Mouse (Mus musculus): Measurements from ENCODE around the gene Fam207a.

The Fam207a gene

DNA sequence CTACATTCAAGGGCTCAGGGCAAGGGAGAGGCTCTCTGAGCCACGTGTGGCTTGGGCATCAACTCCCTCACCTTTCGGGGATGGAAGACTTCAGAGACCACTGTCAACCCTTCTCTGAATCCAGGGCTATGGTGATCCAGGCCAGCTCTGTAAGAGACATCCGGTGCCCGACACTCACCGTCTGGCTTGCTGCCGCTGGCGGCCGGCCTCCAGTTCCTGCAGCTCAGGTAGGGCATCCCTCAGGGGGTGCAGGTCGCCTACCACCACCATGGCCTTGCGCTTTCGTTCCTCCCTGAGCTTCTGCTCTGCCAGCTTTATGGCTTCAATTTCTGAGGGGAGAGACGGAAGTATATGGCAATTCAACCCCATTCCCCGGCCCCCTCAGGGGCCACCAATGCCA, 18.4 kb downstream of the Fam207a start:
- DNase-seq = no peak

DNA sequence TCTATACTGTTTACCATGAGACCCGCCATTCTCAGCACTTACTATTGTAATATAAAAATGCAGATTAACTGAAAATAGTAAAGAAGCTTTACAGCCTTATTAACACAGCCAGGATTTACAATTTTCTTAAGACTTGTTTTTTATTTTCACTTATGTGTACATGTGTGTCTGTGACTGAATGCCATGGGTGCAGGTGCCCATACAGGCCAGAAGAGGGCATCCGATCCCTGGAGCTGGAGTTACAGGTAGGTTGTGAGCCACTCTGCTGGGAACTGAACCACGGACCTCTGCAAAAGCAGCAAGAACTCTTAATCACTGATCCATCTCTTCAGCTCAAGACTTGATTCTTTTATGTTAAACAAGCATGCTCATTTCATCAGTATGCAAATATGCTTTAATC, 22.7 kb downstream of the Fam207a start:
- no peak for DNase-seq

DNA sequence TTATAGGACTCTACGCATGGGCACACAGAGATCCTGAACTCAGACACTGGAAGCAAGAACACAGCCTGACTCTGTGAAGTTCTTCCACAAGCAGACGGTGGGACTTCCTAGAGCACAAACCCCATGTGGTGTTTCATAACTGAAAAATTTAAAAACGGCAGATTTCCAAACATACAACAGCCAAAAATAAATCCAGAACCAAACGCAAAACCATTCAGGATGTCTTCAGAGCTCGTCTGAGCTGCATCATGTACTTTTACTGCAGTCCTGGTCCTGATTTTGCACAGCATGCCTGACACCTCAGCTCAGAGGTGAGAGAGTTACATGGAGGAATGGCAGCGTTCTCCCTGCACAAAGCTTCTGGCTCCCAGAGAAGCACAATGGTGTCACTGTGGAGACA, 24.0 kb downstream of the Fam207a start:
- no peak for DNase-seq

DNA sequence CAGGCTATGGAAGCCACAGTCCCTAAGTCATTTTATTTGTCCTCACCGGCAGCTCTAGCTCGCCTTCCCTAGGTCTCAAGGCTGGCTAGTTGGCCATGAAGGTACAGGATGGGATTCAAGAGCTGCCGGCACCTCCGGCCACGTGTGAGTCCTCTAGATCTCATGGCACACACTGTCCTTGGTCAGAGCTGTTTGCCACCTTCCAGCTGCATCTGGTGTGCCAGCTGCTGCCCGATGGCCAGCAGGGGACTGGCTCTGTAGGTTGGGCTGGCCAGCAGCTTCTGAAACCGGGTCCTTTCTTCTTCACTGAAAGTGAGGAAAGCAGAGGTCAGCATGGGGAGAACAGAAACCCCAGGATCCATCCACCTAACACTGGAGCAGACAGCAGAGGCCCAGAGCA, 27.4 kb downstream of the Fam207a start:
- no peak for DNase-seq

DNA sequence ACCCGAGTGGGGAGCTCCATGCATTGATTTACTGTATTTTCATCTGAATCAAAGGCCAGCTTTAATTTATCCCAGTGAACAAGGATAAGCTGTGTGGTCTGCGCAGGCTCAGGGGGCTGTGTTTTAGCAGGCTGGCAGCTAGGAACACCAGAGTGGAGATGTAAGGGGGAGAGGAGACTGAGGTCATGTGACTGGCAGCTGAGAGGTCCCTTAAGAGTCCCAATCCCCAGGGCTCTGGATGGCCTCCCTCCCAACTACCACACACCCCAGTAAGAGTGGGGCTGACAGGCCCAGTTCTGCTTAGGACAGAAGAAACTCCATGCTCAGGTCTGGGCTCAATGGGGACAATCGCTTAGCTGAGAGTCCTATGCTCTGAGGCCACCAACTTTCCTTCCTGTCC, 29.8 kb downstream of the Fam207a start:
- DNase-seq = no peak

DNA sequence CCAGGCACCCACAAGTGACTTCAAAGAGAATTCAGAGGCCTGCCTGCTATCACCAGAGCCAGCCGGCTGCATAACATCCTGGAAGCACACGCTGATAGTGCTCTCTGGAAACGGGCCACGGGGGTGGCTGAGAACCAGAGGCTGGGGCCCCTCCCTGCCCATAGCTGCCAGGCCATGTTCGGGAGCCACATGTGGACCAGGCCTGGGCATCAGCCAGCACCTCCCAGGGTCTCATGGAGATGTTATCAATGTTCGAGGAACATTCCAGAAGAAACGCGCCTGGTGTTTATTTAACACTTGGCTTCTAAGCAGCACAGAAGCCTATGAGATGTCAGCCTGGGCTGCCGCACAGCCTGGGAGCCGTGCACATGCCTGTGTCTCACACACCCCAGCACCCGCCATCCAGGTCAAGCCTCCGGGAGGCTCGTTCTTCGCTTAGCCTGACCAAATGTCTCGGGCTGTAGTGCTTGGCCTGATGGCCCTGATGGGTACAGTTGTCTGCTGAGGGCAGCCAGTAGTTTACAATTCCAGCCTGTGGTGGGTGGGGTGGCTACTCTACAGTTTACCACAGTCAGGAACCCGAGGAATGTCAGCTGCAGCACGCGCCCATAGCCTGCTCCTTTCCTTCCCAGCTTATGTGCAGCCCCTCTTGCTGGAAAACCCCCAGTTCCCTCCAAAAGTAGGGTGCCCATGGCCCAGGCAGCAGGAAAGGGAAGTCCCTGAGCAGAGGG, 31.2 kb downstream of the Fam207a start:
- peak; percentile 94 for DNase-seq

DNA sequence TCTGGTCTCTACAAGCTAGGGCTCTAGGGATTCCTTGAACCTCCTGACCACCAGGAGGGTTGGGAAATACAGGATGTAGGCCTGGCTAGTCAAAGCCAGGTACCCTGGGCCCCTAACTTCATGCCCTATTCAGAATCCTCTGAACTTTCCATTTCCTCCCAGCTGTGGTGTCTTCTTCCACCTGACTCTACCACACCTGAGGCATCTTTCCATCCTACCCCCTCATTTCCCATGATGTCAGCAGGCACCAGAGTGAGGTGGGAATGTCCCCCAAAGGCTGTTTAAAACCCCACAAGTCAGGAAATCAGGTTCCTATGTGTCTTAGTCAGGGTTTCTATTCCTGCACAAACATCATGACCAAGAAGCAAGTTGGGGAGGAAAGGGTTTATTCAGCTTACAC, 33.8 kb downstream of the Fam207a start:
- no peak for DNase-seq

DNA sequence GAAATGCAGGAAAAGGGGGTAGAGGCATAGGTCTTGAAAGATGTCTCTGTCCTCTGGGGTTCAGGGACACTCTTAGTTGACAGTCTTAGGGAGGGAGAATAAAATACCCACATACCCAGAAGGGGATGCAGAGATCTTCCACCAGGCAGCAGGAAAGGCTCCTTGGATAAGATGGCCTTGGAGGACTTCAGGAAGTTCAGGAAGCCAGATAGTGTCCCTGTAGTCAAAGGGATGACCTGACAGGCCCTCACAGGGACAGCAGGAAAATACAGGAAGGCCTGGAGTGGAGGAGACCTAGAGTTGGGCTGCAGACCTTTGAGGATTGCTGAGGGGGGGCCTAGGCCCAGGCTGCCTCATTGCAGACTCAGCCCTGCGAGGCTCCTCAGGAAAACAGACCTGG, 35.6 kb downstream of the Fam207a start:
- no peak for DNase-seq

DNA sequence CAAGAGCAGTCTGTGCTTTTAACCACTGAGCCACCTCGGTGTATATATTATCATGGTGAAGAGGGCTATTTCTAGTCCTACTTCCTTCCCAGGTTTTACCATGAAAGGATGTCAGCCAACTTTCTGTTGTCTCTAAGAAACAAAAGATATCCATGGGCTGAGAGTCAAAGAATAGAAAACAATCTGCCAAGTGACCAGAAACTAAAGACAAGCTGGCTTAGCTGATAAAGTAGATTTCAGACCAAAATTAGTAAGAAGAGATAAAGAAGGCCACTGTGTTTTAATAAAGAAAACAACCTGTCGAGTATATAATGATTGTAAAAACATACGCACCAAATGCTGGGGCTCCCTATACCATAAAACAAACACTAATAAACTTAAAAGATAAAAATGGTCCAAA, 38.7 kb downstream of the Fam207a start:
- DNase-seq = no peak

DNA sequence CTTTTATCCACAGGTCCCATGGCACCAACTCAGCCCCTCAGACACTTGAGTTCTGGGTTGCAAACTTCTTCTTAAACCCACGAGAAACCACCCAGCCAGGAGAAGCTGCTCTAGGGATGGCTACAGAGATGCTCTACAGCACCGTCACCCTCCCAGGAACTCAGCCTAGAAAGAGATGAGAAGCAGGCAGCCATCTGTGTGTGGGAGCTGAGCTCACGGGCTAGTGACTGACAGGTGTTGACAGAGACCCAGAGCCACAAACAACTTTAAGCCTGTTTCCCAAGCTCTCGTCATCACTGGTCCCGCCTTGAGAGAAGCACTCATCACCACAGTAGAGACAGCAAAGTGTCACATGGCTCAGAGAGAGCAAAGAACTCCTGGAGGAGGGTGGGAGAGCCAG, 43.4 kb downstream of the Fam207a start:
- peak; percentile 36 for DNase-seq

DNA sequence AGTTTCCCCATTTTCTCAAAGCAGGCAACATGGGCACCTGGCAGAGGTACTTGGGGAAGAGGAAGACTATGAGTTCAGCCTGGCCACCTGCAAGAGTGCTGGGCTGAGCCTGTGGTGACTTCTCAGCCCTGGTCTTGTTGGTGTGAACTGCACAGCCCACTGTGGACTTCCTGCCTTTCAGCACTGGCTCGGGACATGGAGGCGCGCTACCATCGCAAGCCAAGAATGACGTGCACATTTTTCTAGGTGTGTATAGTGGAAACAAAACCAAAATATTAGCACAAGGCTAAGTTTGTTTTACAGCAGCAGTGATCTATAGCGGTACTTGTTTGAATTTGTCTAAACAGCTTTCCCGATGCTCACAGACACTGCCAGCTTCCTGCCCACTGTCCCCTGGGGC, 44.1 kb downstream of the Fam207a start:
- DNase-seq = peak; percentile 69

DNA sequence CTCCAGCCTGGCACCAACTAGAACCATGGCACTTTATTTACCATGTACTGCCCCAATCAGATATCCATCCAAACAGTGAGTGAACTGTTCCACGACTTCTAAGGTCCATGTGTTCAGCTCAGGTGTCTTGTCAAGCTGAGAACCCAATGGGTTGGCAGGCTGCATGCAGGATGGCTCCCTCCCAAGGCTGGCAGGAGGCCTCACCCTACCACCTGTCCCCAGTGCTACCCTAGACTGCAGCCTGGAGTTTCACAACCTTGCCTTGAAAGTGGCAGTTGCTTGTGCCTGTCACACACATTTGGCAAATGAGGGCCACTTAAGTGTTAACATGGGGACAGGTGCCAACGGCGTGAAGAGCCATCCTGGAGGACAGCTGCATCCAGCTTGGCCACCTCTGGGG, 44.8 kb downstream of the Fam207a start:
- DNase-seq = no peak

DNA sequence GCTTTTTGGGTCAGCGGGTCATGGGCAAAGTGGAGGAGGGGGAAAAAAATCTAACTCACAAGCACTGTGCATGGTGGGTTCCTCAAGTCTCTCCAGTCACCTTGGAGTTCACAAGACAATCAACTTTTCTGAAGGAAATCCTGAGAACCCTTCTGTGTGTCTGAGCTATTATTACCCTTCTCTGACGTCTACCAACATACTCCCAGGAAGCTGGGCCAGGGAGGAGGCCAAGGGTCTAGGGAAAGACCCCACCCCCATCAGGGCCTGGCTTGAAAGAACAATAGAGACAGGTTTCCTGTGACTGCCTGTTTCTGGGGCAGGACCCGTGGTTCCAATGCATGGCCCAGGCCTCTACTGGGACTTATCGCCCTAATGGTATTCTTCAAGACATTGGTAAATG, 46.9 kb downstream of the Fam207a start:
- DNase-seq = no peak

DNA sequence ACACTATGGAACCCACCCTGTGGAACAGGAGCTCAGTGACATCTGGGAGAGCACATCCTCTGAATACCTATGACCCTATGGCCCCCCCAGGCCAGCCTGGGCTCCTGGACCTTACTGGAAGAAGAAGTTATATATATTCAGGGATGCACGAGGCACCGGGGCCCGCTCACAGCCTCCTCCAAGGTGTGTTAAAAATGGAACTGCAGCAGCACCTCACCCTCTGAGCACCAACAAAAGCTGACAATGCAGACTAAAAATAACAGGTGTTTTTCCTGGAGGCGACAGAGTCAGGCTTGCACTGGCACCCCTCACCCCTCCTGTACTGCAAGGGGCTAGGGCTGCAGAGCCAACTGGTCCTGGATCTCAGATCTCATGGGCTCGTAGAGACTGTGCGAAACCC, 48.2 kb downstream of the Fam207a start:
- DNase-seq = no peak

DNA sequence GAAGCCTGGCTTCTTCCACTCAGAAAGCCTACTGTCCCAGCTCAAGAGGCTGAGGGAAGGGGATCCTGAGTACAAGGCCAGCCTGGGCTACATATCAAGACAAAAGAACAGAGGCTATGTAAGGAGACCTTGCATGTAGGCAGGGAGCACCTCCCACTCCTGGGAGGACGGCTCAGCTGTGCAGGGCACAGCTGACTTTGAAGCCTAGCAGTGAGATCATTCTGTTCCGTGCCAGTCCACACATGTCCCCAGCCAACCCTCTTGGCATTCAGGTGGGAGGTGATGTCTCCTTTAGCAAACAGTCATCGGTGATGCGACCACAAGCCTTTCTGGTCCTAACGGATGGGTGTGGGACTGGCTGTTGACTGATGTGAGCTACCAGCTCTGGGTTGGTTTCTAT, 49.7 kb downstream of the Fam207a start:
- no peak for DNase-seq

DNA sequence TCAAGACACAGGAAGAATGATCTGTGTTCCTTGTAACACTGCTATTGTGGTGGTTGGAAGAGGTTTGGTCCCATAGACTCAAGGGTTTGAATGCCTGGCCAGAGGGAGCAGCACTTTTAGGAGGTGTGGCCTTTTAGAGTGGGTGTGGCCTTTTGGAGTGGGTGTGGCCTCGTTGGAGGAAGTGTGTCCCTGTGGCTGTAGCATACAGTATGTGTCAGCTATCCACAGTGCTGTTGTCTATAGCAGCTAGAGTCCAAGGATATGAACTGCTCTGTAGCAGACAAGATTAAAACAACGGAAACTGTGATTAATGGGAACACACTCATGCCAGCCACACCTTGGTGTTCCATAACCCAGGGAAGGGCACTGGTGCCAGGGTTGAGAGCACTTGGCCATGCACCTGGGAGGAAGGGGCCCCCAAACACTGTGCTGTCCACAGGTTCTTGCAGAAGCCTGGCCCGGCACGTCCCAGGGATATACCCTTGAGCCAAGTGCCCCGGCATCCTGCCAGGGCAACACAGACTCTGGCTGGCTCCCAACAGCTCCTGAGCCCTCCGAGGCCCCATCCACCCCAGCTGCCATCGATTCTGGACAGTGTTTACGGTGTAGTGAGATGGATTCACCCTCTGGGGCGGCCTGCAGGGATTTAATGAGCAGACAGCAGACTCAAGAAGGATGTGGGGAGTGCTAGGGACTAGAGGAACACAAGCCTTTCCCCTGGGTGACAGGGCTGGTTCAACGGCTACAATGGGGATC, 51.2 kb downstream of the Fam207a start:
- peak; percentile 92 for DNase-seq

DNA sequence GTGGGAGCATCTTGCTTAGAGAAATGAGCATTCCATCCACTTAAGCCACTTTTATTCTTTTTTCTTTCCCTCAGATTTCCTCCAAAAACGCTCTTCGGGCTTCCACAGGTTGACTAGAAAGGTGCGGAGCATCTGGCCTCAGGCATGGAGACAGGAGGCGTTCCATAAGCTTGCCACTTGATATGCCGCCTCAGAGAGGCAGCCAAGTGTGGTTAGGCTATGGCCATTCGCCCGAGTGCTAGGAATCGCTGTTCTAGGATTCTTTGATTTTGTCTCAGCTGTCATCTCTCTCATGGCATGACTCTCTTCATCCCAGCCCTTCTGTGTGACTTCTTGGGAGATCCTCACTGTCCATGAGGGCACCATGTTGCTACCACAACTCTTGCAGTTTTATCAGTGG, 54.4 kb downstream of the Fam207a start:
- DNase-seq = no peak

DNA sequence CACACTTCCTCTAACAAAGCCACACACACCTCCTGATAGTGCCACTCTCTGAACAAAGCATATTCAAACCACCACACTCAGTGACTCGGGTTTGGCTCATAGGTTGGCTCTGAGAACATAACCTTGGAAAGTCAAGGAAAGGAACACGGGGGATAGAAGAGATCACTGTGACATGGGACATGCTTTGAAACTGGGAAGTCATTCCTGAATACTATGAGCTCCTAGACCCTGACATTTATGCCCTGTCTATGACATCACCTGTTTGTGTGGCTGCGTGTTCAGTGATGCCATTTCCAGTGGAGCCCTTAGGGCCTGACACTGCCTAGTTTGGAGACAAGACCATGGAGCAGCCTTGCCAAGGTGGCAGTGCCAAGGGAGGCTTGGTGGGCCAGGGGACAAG, 57.9 kb downstream of the Fam207a start:
- no peak for DNase-seq

DNA sequence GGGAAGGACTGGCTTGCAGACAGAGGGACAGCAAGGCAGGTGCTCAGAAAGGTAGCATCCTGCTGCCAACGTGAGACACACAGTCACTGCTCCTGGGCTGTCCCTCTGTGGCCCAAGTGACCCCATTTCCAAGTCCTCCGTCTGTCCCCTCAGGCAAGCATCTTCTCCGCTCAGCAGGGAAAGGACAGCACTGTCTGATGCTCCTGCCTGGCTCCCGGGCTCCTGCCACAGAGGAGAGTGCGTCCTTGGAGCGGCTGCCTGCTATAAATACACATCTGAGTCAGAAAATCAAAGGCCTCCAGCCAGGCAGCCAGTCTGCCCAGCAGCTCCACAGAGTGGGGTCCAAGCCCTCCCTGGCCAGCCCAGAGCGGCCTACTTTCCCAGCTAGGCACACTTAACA, 59.1 kb downstream of the Fam207a start:
- DNase-seq = peak; percentile 51

DNA sequence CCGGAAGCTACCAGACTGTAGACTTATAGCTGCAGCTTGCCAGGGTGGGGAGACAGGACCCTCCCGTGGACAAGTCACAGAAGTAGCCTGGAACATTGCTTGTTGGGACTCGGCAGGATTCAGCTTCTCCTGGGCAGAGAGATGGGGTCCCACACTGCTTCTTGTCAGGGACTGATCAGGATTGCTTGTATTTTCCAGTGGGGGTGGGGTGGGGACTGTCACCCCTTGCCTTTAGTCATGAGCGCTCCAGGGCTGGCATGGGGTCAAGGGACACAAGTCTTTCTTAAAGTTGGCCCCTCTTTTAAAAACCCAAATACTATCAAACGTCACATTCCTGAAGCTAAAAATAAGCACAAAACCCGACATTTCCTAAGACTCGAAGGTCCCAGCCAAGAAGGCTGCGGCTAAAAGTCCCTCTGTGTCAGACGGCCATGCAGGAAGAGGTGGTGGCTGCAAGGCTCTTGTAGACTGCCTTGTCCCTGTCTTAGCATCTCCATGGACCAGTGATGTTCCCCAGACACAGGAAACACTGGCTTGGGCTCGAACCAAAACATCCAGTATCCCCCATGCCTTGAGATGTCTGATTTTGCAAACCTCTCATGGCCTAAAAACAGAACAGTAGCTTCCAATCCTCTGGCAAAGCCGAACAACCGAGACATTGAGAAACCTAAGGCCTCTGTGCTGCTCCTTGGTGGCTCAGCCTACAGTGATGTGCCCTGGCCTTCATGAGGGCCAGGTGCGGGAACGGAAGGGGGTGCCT, 60.2 kb downstream of the Fam207a start:
- peak; percentile 71 for DNase-seq

DNA sequence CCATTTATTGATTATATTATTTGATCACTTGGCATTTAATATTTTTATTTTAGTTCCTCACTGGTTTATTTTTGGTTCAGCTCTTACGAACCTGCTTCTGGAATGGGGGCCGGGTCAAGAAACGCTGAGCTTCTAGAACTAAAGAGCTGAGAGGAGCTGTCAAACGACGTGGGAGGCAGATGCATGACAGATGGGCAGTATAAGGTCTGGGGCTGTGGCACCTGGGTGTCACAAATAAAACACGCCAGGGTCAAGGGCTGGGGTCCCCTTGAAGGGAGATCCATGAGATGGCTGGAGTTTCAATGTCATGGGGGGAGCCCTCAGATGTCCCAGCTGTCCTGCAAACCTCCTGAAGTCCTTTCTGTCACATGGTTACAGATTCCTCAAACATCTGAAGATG, 60.8 kb downstream of the Fam207a start:
- peak; percentile 50 for DNase-seq

DNA sequence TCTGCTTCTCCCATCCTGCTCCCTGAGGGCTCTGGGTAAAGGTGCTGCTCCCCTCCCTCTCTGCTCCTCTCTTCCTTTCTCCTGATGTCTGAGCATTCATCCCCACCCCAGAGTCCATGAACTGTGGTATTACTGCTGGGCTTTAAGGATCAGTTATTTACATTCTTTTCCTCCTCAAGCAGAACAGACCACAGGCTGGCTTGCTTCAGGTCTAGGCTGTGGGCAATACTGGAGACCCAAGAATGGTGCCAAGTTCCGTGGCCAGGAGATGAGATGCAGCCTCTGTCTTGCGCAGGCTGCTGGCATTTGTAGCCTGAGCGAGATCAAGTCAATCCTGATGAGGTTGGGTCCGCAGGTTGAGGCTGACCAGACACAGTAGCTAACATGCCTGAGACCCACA, 63.8 kb downstream of the Fam207a start:
- DNase-seq = no peak

DNA sequence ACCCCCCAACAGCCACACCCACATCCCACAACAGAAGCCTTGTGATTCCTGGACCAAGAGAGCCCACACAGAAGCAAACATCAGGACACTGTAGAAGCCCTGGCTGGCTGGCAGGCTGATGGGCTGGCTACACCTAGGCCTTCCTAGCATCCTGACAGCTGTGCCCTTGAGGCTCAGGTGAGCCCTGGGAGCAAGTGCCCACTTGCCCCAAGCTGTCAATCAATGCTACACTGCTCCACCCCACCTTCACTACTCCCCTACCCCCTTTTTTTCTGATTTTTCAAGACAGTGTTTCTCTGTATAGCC, 65.5 kb downstream of the Fam207a start:
- DNase-seq = no peak

Data from lung, postnatal 10 days (tissue).